Mouse (Mus musculus) spleen, adult 2 months (tissue): ENCODE measurements around the gene Fam160a1.

Source experiments
- CTCF ChIP-seq: fragments of 200-500 bp; IDR thresholded peaks from 2 replicates; pipeline ENCODE4 v1.5.1; 2011; ENCODE audit warnings: mild to moderate bottlenecking, inconsistent platforms; ENCODE audit not compliant: insufficient read depth, insufficient read length, insufficient replicate concordance; ENCODE audit errors: extremely low read depth
- POLR2A ChIP-seq: fragments of 200-500 bp; IDR thresholded peaks from 2 replicates; pipeline ENCODE4 v1.6.1; 2011; ENCODE audit warnings: low read depth, low read length, inconsistent platforms

- no peak for TF ChIP-seq CTCF
- TF ChIP-seq POLR2A: no peak
These were observed 43.2 kb downstream of the Fam160a1 start for GRCm38 (mm10) chr3:85773886-85774285.
